Mouse (Mus musculus) midbrain, postnatal 0 days (tissue): ENCODE results near the gene 2310009B15Rik. TPM values are rescaled to one million over a fixed set of nuclear protein-coding genes. Genes with fewer than 3 reads are reported as not detected.

Experiments
- ATAC-seq: fragments of 200-750 bp; cut with Nextera tagmentation; 2 replicates; pipeline ENCODE4 v1.8.0; 2017; ENCODE audit warnings: moderate number of reproducible peaks, mild to moderate bottlenecking, moderate TSS enrichment, moderate library complexity; ENCODE audit not compliant: low FRiP score
- DNase-seq: peaks from one replicate; pipeline ENCODE4 v3.0.0-alpha.2; 2015; ENCODE audit warnings: low spot score
- H3K27ac ChIP-seq: fragments of 300-500 bp; sonication (generic); 2 replicates; pipeline ENCODE4 v1.5.1; 2014; ENCODE audit warnings: low read depth, mild to moderate bottlenecking, low read length, mixed read lengths
- H3K27me3 ChIP-seq: fragments of 300-500 bp; sonication (generic); 2 replicates; pipeline ENCODE4 v1.6.1; 2014; ENCODE audit warnings: low read length, control low read depth, mixed read lengths; ENCODE audit not compliant: insufficient read depth
- H3K36me3 ChIP-seq: fragments of 300-500 bp; sonication (generic); 2 replicates; pipeline ENCODE4 v1.6.1; 2014; ENCODE audit warnings: low read length, control low read depth, mixed read lengths; ENCODE audit not compliant: insufficient read depth
- H3K4me1 ChIP-seq: fragments of 300-500 bp; sonication (generic); 2 replicates; pipeline ENCODE4 v1.6.1; 2014; ENCODE audit warnings: mild to moderate bottlenecking, control low read depth, antibody characterized with exemption, low read length, mixed read lengths; ENCODE audit not compliant: insufficient read depth
- H3K4me2 ChIP-seq: fragments of 300-500 bp; sonication (generic); 2 replicates; pipeline ENCODE4 v1.6.1; 2014; ENCODE audit warnings: low read depth, mild to moderate bottlenecking, low read length, mixed read lengths; ENCODE audit not compliant: poor library complexity, severe bottlenecking
- H3K4me3 ChIP-seq: fragments of 300-500 bp; sonication (generic); 2 replicates; pipeline ENCODE4 v1.5.1; 2014; ENCODE audit warnings: low read depth, mild to moderate bottlenecking, low read length, moderate library complexity
- H3K9ac ChIP-seq: fragments of 300-500 bp; sonication (generic); replicated peaks from 2 replicates; pipeline ENCODE4 v1.6.1; 2014; ENCODE audit warnings: mild to moderate bottlenecking, low read length, moderate library complexity, mixed read lengths; ENCODE audit not compliant: poor library complexity, severe bottlenecking
- H3K9me3 ChIP-seq: fragments of 300-500 bp; sonication (generic); 2 replicates; pipeline ENCODE4 v1.6.1; 2016; ENCODE audit warnings: low read length, control low read depth
- CTCF ChIP-seq: IDR thresholded peaks from 2 replicates; pipeline ENCODE4 v1.5.1; 2016; ENCODE audit warnings: antibody characterized with exemption, mild to moderate bottlenecking
- WGBS: fragments of 180-500 bp; shearing (Covaris S2); extraction: QIAGEN DNeasy Blood & Tissue Kit; methylation state at CpG from one replicate; pipeline ENCODE4 v1.1.7; 2014; 5-methylcytosine and 5-hydroxymethylcytosine counted together
- polyA plus RNA-seq: library from polyadenylated mRNA; unstranded; fragments of >200 nt; fragmentation: Nextera tagmentation; extraction: Ambion mirVana; gene quantifications from 2 replicates; pipeline ENCODE4 v1.2.1, GENCODE M21; 2015
- total RNA-seq: library from RNA; depleted of rRNA; stranded (reverse); fragments of >200 nt; gene quantifications from 2 replicates; pipeline ENCODE4 v1.2.3, GENCODE M21; 2014

Gene 2310009B15Rik
- total and polyA plus RNA-seq, 2 experiments from 2014 or later, result 49.7 to 68.9 TPM

DNA sequence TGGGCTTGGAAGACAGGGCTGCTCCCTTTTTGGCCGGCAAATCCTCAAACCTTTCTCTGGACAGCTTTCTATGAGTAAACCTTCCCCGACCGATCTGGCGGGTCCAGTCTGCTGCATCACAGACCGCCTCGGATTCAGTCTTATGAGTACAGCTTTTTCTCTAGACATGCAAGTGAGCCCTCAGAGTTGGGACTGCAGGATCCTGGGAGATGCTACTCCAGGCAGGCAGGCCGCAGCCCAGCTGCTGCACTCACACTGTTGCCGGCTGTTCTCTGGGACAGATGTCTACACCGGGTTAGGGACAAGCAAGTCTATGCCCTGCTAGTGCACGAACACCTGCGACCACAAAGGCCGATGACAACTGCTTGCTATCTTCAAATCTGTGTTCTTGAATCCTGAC, 10.5 kb downstream of the 2310009B15Rik start:
- ATAC-seq, result no peak
- Histone ChIP-seq H3K36me3 (no peaks in the 10 kb centered on the region), H3K4me1 (0 out of 2 replicates have a peak, but pooled peaks cover 2% of the 10 kb centered on the region), H3K9ac (peak overlapping the region; percentile 57), H3K27me3 (peaks cover 16% of the 10 kb centered on the region), H3K27ac (peak overlapping the region; percentile 77), H3K4me2 (peak overlapping the region; percentile 68), H3K9me3 (no peaks in the 10 kb centered on the region), H3K4me3 (peak overlapping the region; percentile 44)
- no peak for DNase-seq
- no peak for TF ChIP-seq CTCF
- 9% methylated on average over 12 of the region's 12 CpGs for WGBS

DNA sequence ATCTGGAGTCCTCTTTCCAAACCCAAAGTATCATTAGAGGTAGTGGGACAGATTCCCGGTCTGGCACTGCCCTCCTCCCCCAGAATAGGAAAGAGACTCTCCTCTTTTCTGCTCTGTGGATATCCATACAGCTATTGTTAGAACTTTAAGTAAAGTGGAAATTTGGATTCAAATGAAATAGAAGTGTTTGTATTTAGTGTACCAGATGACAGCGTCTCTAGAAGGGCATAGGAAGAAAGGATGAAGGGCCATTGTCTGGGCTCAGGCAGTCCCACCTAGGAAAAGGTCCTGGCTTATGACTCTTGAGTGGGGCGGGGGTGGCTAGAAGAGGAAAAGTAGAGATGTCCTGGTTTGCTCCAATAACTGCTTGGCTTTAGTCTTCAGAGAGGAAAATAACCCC, 11.2 kb downstream of the 2310009B15Rik start:
- peaks cover 16% of the 10 kb centered on the region for H3K27me3 ChIP-seq
- H3K4me2 ChIP-seq, result peak overlapping the region; percentile 68
- peak overlapping the region; percentile 44 for H3K4me3 ChIP-seq
- no peak for TF ChIP-seq CTCF
- H3K4me1 ChIP-seq, result 0 out of 2 replicates have a peak, but pooled peaks cover 2% of the 10 kb centered on the region
- 19% methylated on average over 3 of the region's 3 CpGs for WGBS
- ATAC-seq (no peak), DNase-seq (no peak)
- H3K27ac ChIP-seq, result peak overlapping the region; percentile 77
- H3K9ac ChIP-seq, result peak overlapping the region; percentile 57
- H3K36me3 ChIP-seq, result no peaks in the 10 kb centered on the region
- no peaks in the 10 kb centered on the region for H3K9me3 ChIP-seq

DNA sequence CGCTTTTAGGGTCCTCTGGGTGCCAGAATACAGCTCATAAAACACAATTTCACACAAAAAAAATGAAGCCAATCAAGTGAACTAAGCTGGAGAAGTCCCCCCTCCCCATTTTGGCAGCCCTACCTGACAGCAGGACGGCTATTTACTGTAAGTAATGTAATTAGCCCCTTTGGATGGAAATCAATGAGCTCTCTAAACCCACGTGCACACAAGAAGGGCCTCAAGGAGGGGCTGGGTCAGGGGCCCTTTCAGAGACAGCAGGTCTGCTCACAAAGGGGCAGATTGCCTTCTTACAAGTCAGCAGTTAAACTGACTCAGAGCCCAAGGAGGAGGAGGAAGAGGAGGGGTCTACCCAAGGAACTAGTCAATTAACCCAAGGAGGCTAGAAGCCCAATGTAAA, 12.5 kb downstream of the 2310009B15Rik start:
- WGBS, result 4% methylated on average over 3 of the region's 3 CpGs
- no peak for TF ChIP-seq CTCF
- Histone ChIP-seq H3K9me3 (no peaks in the 10 kb centered on the region), H3K4me3 (peak overlapping the region; percentile 44), H3K27me3 (peaks cover 19% of the 10 kb centered on the region), H3K9ac (peak overlapping the region; percentile 74), H3K4me1 (0 out of 2 replicates have a peak, but pooled peaks cover 2% of the 10 kb centered on the region), H3K27ac (peak overlapping the region; percentile 90), H3K4me2 (peak overlapping the region; percentile 68), H3K36me3 (no peaks in the 10 kb centered on the region)
- DNase-seq, result peak; percentile 63
- ATAC-seq, result no peak

DNA sequence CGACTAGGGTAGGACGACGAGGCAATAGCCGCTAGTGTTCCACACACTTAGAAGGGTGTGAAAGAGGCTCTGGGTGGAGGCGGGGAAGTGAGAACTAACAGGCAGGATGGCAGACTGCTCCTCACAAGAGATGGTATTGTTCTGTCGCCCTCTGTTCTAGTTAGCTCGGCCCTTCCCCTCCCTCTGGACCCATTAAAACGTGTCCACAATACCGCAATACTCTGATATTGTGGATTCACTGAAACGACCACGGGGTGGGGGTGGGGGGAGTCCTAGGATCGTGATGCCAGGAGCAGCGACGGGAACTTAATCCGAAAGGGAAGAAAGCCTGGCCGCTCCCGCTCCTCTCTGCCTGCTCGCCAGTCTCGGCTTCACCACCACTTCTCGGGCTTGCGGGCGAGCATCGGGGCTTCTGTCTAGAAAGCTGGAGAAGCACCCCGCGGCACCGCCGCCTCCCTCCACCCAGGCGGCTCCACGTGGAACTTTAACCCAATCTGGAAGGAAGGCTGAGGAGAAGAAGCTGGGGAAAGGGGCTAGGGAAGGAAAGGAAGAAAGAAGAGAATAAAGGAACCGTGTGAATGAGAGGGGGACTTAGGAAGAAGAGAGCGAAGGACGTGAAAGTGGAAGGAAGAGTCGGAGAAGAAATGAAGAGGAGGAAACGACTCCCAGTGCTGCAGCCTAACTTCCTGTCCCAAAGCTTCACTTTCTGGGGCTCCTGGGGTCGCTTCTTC, 13.1 kb downstream of the 2310009B15Rik start:
- TF ChIP-seq CTCF, result no peak
- DNase-seq (no peak), ATAC-seq (no peak)
- no peaks in the 10 kb centered on the region for H3K9me3 ChIP-seq
- peak overlapping the region; percentile 90 for H3K27ac ChIP-seq
- peak overlapping the region; percentile 44 for H3K4me3 ChIP-seq
- H3K27me3 ChIP-seq, result peaks cover 19% of the 10 kb centered on the region
- H3K9ac ChIP-seq, result peak overlapping the region; percentile 74
- 2% methylated on average over 35 of the region's 35 CpGs for WGBS
- H3K4me1 ChIP-seq, result no peaks in the 10 kb centered on the region
- H3K36me3 ChIP-seq, result no peaks in the 10 kb centered on the region
- H3K4me2 ChIP-seq, result peak overlapping the region; percentile 68

DNA sequence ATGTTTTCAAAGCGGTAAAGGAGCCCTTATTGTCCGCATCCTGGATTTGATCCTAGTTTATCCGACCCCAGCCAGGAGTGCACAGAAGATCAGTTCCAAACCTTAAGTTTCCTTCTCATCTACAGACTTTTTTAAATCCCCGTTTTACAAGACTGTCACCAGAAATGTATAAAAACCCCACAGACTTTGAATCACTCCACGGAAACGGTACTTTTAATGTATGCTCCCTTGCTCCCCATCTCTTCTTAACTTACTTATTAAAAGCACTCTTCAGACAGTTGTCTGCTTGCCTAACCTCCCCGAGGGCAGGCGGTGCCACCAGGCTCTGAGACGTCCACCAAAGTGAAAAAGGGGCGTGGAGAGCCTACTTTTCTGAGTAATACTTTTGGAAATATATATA, 13.9 kb downstream of the 2310009B15Rik start:
- no peak for DNase-seq
- no peak for ATAC-seq
- Histone ChIP-seq H3K4me3 (peak overlapping the region; percentile 44), H3K4me2 (peak overlapping the region; percentile 68), H3K9ac (peak overlapping the region; percentile 74), H3K27me3 (peaks cover 14% of the 10 kb centered on the region), H3K4me1 (no peaks in the 10 kb centered on the region), H3K9me3 (no peaks in the 10 kb centered on the region), H3K27ac (peak overlapping the region; percentile 90), H3K36me3 (no peaks in the 10 kb centered on the region)
- WGBS, result 2% methylated on average over 10 of the region's 10 CpGs
- no peak for TF ChIP-seq CTCF

DNA sequence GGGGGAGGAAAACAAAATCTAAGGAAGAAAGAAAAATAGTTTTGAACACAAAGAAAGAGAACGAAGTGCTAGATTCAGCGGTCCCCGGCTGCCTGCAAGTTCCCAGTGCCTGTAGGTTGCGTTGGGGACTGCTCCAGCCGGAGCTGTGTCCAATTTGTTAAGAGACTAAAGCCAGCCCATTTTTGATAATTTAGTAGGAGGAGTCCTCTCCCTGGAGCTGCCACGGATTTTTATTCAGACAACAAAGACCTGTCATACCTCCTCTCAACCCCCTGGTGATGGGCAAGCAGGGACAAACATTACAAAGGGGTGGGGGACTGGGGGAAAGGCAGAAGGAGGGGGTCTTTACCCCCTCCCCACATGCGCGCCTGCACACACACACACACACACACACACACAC, 14.3 kb downstream of the 2310009B15Rik start:
- H3K4me1 ChIP-seq, result no peaks in the 10 kb centered on the region
- peak overlapping the region; percentile 90 for H3K27ac ChIP-seq
- peak overlapping the region; percentile 44 for H3K4me3 ChIP-seq
- DNase-seq (no peak), ATAC-seq (peak; percentile 53; the same call in 1 of the 2 replicates)
- peaks cover 17% of the 10 kb centered on the region for H3K27me3 ChIP-seq
- H3K9me3 ChIP-seq, result no peaks in the 10 kb centered on the region
- peak overlapping the region; percentile 74 for H3K9ac ChIP-seq
- TF ChIP-seq CTCF, result no peak
- no peaks in the 10 kb centered on the region for H3K36me3 ChIP-seq
- WGBS, result 1% methylated on average over 8 of the region's 8 CpGs
- peak overlapping the region; percentile 68 for H3K4me2 ChIP-seq
